Mouse (Mus musculus): ENCODE data around the gene Slc44a5. TPM values are rescaled to one million over a fixed set of nuclear protein-coding genes. Genes with fewer than 3 reads are reported as not detected.

Slc44a5 gene
- polyA plus RNA-seq, 1 experiment from 2014 or later, result 1.4 TPM

- WGBS, result 61% methylated on average over 4 of the region's 4 CpGs
- no peak overlapping the region for H3K4me3 ChIP-seq (ENCODE audit: control insufficient read depth in 1 of 2, insufficient read depth in 1 of 2, low read depth in 1 of 2, low read length in 2 of 2)
- H3K9ac ChIP-seq (ENCODE audit: low read length), result no peak overlapping the region
- ATAC-seq (ENCODE audit: insufficient number of reproducible peaks, insufficient read depth, low FRiP score, low read depth), result no peak
- H3K9me3 ChIP-seq (ENCODE audit: control insufficient read depth, low read length), result no peaks in the 10 kb centered on the region
- H3K4me1 ChIP-seq (ENCODE audit: control insufficient read depth in 2 of 2, insufficient read depth in 2 of 2, low read length in 2 of 2), result no peaks in the 10 kb centered on the region; a peak in 1 of 4 replicates
- H3K27me3 ChIP-seq (ENCODE audit: control insufficient read depth, insufficient read depth, low read length), result no peaks in the 10 kb centered on the region
- no peak overlapping the region for H3K27ac ChIP-seq (replicated peaks in 1 of 2; ENCODE audit: control insufficient read depth in 1 of 2, insufficient read depth in 1 of 2, low read depth in 2 of 2, low read length in 2 of 2)
- H3K4me2 ChIP-seq (ENCODE audit: low read length), result no peak overlapping the region
- H3K36me3 ChIP-seq (ENCODE audit: control insufficient read depth, insufficient read depth, low read length), result no peaks in the 10 kb centered on the region
These were observed 327.9 kb downstream of the Slc44a5 start for GRCm38 (mm10) chr3:154301102-154301501.

GRCm38 (mm10) chr3:154305163-154305884 is 332.1 kb downstream of the Slc44a5 start:
- Histone ChIP-seq H3K9ac (ENCODE audit: low read length) (no peak overlapping the region), H3K4me3 (ENCODE audit: control insufficient read depth in 1 of 2, insufficient read depth in 1 of 2, low read depth in 1 of 2, low read length in 2 of 2) (no peak overlapping the region), H3K4me1 (ENCODE audit: control insufficient read depth in 2 of 2, insufficient read depth in 2 of 2, low read length in 2 of 2) (no peaks in the 10 kb centered on the region), H3K9me3 (ENCODE audit: control insufficient read depth, low read length) (no peaks in the 10 kb centered on the region), H3K36me3 (ENCODE audit: control insufficient read depth, insufficient read depth, low read length) (no peaks in the 10 kb centered on the region), H3K27me3 (ENCODE audit: control insufficient read depth, insufficient read depth, low read length) (no peaks in the 10 kb centered on the region), H3K27ac (replicated peaks in 1 of 2; ENCODE audit: control insufficient read depth in 1 of 2, insufficient read depth in 1 of 2, low read depth in 2 of 2, low read length in 2 of 2) (no peak overlapping the region), H3K4me2 (ENCODE audit: low read length) (no peak overlapping the region)
- 60% methylated on average over 16 of the region's 16 CpGs for WGBS
- no peak for ATAC-seq (ENCODE audit: insufficient number of reproducible peaks, insufficient read depth, low FRiP score, low read depth)

- Histone ChIP-seq H3K9ac (ENCODE audit: low read length) (no peak overlapping the region), H3K4me1 (ENCODE audit: control insufficient read depth in 2 of 2, insufficient read depth in 2 of 2, low read length in 2 of 2) (no peaks in the 10 kb centered on the region), H3K36me3 (ENCODE audit: control insufficient read depth, insufficient read depth, low read length) (no peaks in the 10 kb centered on the region), H3K27ac (replicated peaks in 1 of 2; ENCODE audit: control insufficient read depth in 1 of 2, insufficient read depth in 1 of 2, low read depth in 2 of 2, low read length in 2 of 2) (no peak overlapping the region), H3K4me3 (ENCODE audit: control insufficient read depth in 1 of 2, insufficient read depth in 1 of 2, low read depth in 1 of 2, low read length in 2 of 2) (no peak overlapping the region), H3K4me2 (ENCODE audit: low read length) (no peak overlapping the region), H3K27me3 (ENCODE audit: control insufficient read depth, insufficient read depth, low read length) (peaks cover 14% of the 10 kb centered on the region), H3K9me3 (ENCODE audit: control insufficient read depth, low read length) (no peaks in the 10 kb centered on the region)
- 16% methylated on average over 5 of the region's 5 CpGs for WGBS
- no peak for ATAC-seq (ENCODE audit: insufficient number of reproducible peaks, insufficient read depth, low FRiP score, low read depth)
These were observed 344.5 kb downstream of the Slc44a5 start for GRCm38 (mm10) chr3:154317651-154318248.

Other genes with a start within 250 kb of the Slc44a5 start
- gene St6galnac3, start 248.3 kb upstream of the Slc44a5 start, polyA plus RNA-seq (2014; fragmentation: Nextera tagmentation; extraction: Ambion mirVana), result 23.7 and 27.7 TPM in 2 replicates
- gene Asb17, start 129.2 kb upstream of the Slc44a5 start, polyA plus RNA-seq (2014; fragmentation: Nextera tagmentation; extraction: Ambion mirVana), result 0.30 and 0.41 TPM in 2 replicates
- 0.11 and 0.12 TPM in 2 replicates for gene Msh4, start 67.3 kb upstream of the Slc44a5 start, polyA plus RNA-seq (2014; fragmentation: Nextera tagmentation; extraction: Ambion mirVana)
- gene Rabggtb, start 60.4 kb upstream of the Slc44a5 start, polyA plus RNA-seq (2014; fragmentation: Nextera tagmentation; extraction: Ambion mirVana), result 64.6 and 67.8 TPM in 2 replicates
- gene Acadm, start 28.8 kb upstream of the Slc44a5 start, polyA plus RNA-seq (2014; fragmentation: Nextera tagmentation; extraction: Ambion mirVana), result 263 and 291 TPM in 2 replicates

All from heart, embryonic 14.5 days (tissue).